Mouse (Mus musculus) megakaryocyte, embryonic 14.5 days (primary cell): ENCODE data around the gene Gata3.

Experiments used
- FLI1 ChIP-seq: IDR thresholded peaks from 2 replicates; pipeline ENCODE4 v1.6.1; 2012; ENCODE audit warnings: low read length, inconsistent platforms, mixed read lengths
- GATA1 ChIP-seq: IDR thresholded peaks from 3 replicates; pipeline ENCODE4 v1.6.1; 2012; ENCODE audit warnings: mixed read lengths, low read length, inconsistent platforms, borderline replicate concordance

DNA sequence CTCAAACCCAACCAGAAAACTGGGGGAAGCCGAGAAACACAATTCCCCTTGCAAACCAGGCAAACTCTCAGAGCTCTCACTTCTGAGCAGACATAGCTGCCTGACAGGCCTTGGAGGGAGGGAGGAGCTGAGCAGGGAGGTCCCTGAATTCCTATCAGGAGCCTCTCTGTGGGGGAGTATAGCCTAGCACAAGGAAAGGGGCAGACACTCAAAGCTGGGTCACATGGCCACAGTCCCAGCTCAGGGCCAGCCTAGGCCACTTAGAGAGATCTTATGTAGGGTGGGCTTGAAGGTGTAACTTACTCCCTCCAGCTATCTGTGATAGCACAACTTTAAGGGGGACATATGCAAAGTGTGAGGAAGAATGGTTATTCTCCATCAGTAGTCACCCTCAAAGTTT is 46.1 kb upstream of the Gata3 start:
- no peak for TF ChIP-seq GATA1
- no peak for TF ChIP-seq FLI1
